Mouse (Mus musculus): Measurements from ENCODE around the gene Syt1. TPM values are rescaled to one million over a fixed set of nuclear protein-coding genes. Genes with fewer than 3 reads are reported as not detected.
A peak's percentile ranks its signal among the peaks of the same experiment; 100 is the strongest.

Gene Syt1
- polyA plus RNA-seq, 1 experiment: not detected

- Histone ChIP-seq H3K4me3 (replicated peaks) (peak overlapping the region; percentile 30), H3K27me3 (ENCODE audit: control insufficient read depth) (no peaks in the 10 kb centered on the region), H3K36me3 (ENCODE audit: control insufficient read depth) (peaks cover 2% of the 10 kb centered on the region; the same call in 1 of the 2 replicates), H3K9me3 (ENCODE audit: control insufficient read depth, low read length) (peaks cover 9% of the 10 kb centered on the region), H3K4me1 (ENCODE audit: control insufficient read depth) (peaks cover 24% of the 10 kb centered on the region)
- TF ChIP-seq TAL1 (IDR thresholded peaks at IDR 0.05; ENCODE audit: low read length) (peak; percentile 8; the same call in 1 of the 3 replicates), GATA1 (IDR thresholded peaks at IDR 0.05; ENCODE audit: low read length) (no peak)
Observed at GRCm38 (mm10) chr10:108596162-108596927, 414.4 kb downstream of the Syt1 start.

- Histone ChIP-seq H3K27me3 (ENCODE audit: control insufficient read depth) (no peaks in the 10 kb centered on the region), H3K4me1 (ENCODE audit: control insufficient read depth) (peaks cover 58% of the 10 kb centered on the region)
Observed at GRCm38 (mm10) chr10:108589355-108589754, 421.4 kb downstream of the Syt1 start.

GRCm38 (mm10) chr10:108588924-108589323, 421.9 kb downstream of the Syt1 start:
- no peaks in the 10 kb centered on the region for H3K36me3 ChIP-seq (ENCODE audit: control insufficient read depth)
- peaks cover 58% of the 10 kb centered on the region for H3K4me1 ChIP-seq (ENCODE audit: control insufficient read depth)
- no peak overlapping the region for H3K4me3 ChIP-seq (replicated peaks)
- TF ChIP-seq GATA1 (IDR thresholded peaks at IDR 0.05; ENCODE audit: low read length) (no peak), TAL1 (IDR thresholded peaks at IDR 0.05; ENCODE audit: low read length) (no peak)
- no peaks in the 10 kb centered on the region for H3K27me3 ChIP-seq (ENCODE audit: control insufficient read depth)
- H3K9me3 ChIP-seq (ENCODE audit: control insufficient read depth, low read length): no peaks in the 10 kb centered on the region; the same call in 1 of the 2 replicates

More at GRCm38 (mm10) chr10:108589355-108589754, 421.4 kb downstream of the Syt1 start:
- no peaks in the 10 kb centered on the region; the same call in 1 of the 2 replicates for H3K9me3 ChIP-seq (ENCODE audit: control insufficient read depth, low read length)
- H3K36me3 ChIP-seq (ENCODE audit: control insufficient read depth): no peaks in the 10 kb centered on the region
- no peak overlapping the region for H3K4me3 ChIP-seq (replicated peaks)
- TF ChIP-seq TAL1 (IDR thresholded peaks at IDR 0.05; ENCODE audit: low read length) (no peak), GATA1 (IDR thresholded peaks at IDR 0.05; ENCODE audit: low read length) (no peak)

- H3K9me3 ChIP-seq (ENCODE audit: control insufficient read depth, low read length): peaks cover 23% of the 10 kb centered on the region
- H3K27me3 ChIP-seq (ENCODE audit: control insufficient read depth): no peaks in the 10 kb centered on the region
- no peak overlapping the region for H3K4me3 ChIP-seq (replicated peaks)
- TF ChIP-seq TAL1 (IDR thresholded peaks at IDR 0.05; ENCODE audit: low read length) (no peak), GATA1 (IDR thresholded peaks at IDR 0.05; ENCODE audit: low read length) (no peak)
- peaks cover 80% of the 10 kb centered on the region for H3K4me1 ChIP-seq (ENCODE audit: control insufficient read depth)
- H3K36me3 ChIP-seq (ENCODE audit: control insufficient read depth): peaks cover 20% of the 10 kb centered on the region
Observed at GRCm38 (mm10) chr10:108583694-108584093, 427.1 kb downstream of the Syt1 start.

- H3K4me1 ChIP-seq (ENCODE audit: control insufficient read depth): peaks cover 72% of the 10 kb centered on the region
- TF ChIP-seq GATA1 (IDR thresholded peaks at IDR 0.05; ENCODE audit: low read length) (peak; percentile 92), TAL1 (IDR thresholded peaks at IDR 0.05; ENCODE audit: low read length) (peak; percentile 78)
- peaks cover 20% of the 10 kb centered on the region for H3K36me3 ChIP-seq (ENCODE audit: control insufficient read depth)
- H3K27me3 ChIP-seq (ENCODE audit: control insufficient read depth): no peaks in the 10 kb centered on the region
- peak overlapping the region; percentile 12 for H3K4me3 ChIP-seq (replicated peaks)
- peaks cover 23% of the 10 kb centered on the region for H3K9me3 ChIP-seq (ENCODE audit: control insufficient read depth, low read length)
Observed at GRCm38 (mm10) chr10:108582397-108582730, 428.4 kb downstream of the Syt1 start.

GRCm38 (mm10) chr10:108581555-108582396, 429.0 kb downstream of the Syt1 start:
- peak overlapping the region; percentile 12 for H3K4me3 ChIP-seq (replicated peaks)
- peaks cover 70% of the 10 kb centered on the region for H3K4me1 ChIP-seq (ENCODE audit: control insufficient read depth)
- no peak for TF ChIP-seq GATA1 (IDR thresholded peaks at IDR 0.05; ENCODE audit: low read length)
- no peak for TF ChIP-seq TAL1 (IDR thresholded peaks at IDR 0.05; ENCODE audit: low read length)

GRCm38 (mm10) chr10:108580786-108581420, 429.9 kb downstream of the Syt1 start:
- TF ChIP-seq GATA1 (IDR thresholded peaks at IDR 0.05; ENCODE audit: low read length) (no peak), TAL1 (IDR thresholded peaks at IDR 0.05; ENCODE audit: low read length) (no peak)
- peaks cover 20% of the 10 kb centered on the region for H3K36me3 ChIP-seq (ENCODE audit: control insufficient read depth)

More at GRCm38 (mm10) chr10:108581555-108582396, 429.0 kb downstream of the Syt1 start:
- Histone ChIP-seq H3K9me3 (ENCODE audit: control insufficient read depth, low read length) (peaks cover 23% of the 10 kb centered on the region), H3K27me3 (ENCODE audit: control insufficient read depth) (no peaks in the 10 kb centered on the region), H3K36me3 (ENCODE audit: control insufficient read depth) (peaks cover 20% of the 10 kb centered on the region)

GRCm38 (mm10) chr10:108579396-108579795, 431.4 kb downstream of the Syt1 start:
- Histone ChIP-seq H3K9me3 (ENCODE audit: control insufficient read depth, low read length) (peaks cover 23% of the 10 kb centered on the region), H3K27me3 (ENCODE audit: control insufficient read depth) (no peaks in the 10 kb centered on the region), H3K4me3 (replicated peaks) (no peak overlapping the region), H3K4me1 (ENCODE audit: control insufficient read depth) (peaks cover 50% of the 10 kb centered on the region), H3K36me3 (ENCODE audit: control insufficient read depth) (peaks cover 20% of the 10 kb centered on the region)
- TF ChIP-seq GATA1 (IDR thresholded peaks at IDR 0.05; ENCODE audit: low read length): no peak
- TF ChIP-seq TAL1 (IDR thresholded peaks at IDR 0.05; ENCODE audit: low read length): no peak

More at GRCm38 (mm10) chr10:108580786-108581420, 429.9 kb downstream of the Syt1 start:
- H3K27me3 ChIP-seq (ENCODE audit: control insufficient read depth): no peaks in the 10 kb centered on the region
- peaks cover 23% of the 10 kb centered on the region for H3K9me3 ChIP-seq (ENCODE audit: control insufficient read depth, low read length)
- H3K4me3 ChIP-seq (replicated peaks): no peak overlapping the region
- H3K4me1 ChIP-seq (ENCODE audit: control insufficient read depth): peaks cover 65% of the 10 kb centered on the region

All from erythroblast, embryonic 14.5 days (primary cell).